Mouse (Mus musculus) adipose tissue, adult 10 weeks (tissue): ENCODE results near the gene Olfr1030. TPM values are rescaled to one million over a fixed set of nuclear protein-coding genes. Genes with fewer than 3 reads are reported as not detected.

Source experiments
- polyA plus RNA-seq: library from polyadenylated mRNA; stranded (reverse); fragments of 350-450 nt; fragmentation: Illumina TruSeq; extraction: RNeasy Lipid Tissue Mini Kit (QIAGEN cat#74804); gene quantifications from one replicate; pipeline ENCODE4 v1.2.3, GENCODE M21; 2014; ENCODE audit warnings: low read depth, low replicate concordance

Olfr1030 gene
- polyA plus RNA-seq: not detected

GRCm38 (mm10) chr2:85978976-85979375 is at the start of gene Olfr1030:
Olfr1030 (plus strand) TSS chr2:85979276.

GRCm38 (mm10) chr2:85950137-85950536 is 28.9 kb upstream of the Olfr1030 start, which contains the start of gene Olfr1028:
Olfr1028 (plus strand) TSS chr2:85950437.

GRCm38 (mm10) chr2:85973595-85973994 is 5.5 kb upstream of the Olfr1030 start, which contains the start of gene Olfr1029:
Olfr1029 (plus strand) TSS chr2:85973895.

GRCm38 (mm10) chr2:85990004-85990403 is 10.9 kb downstream of the Olfr1030 start, which contains the start of gene Olfr1031:
Olfr1031 (plus strand) TSS chr2:85990304.

GRCm38 (mm10) chr2:86005240-86005639 is 26.2 kb downstream of the Olfr1030 start, which contains the start of gene Olfr1032:
Olfr1032 (plus strand) TSS chr2:86005540.

GRCm38 (mm10) chr2:86020406-86020805 is 41.3 kb downstream of the Olfr1030 start, which contains the start of gene Olfr1033:
Olfr1033 (plus strand) TSS chr2:86020633.

Other genes starting within 250 kb of the Olfr1030 start
- not detected for gene Olfr1012, start 216.5 kb upstream of the Olfr1030 start, polyA plus RNA-seq
- gene Olfr1013, start 212.2 kb upstream of the Olfr1030 start, polyA plus RNA-seq: not detected
- gene Olfr1014, start 206.6 kb upstream of the Olfr1030 start, polyA plus RNA-seq: not detected
- not detected for gene Olfr1015, start 197.3 kb upstream of the Olfr1030 start, polyA plus RNA-seq
- not detected for gene Olfr1016, start 176.7 kb upstream of the Olfr1030 start, polyA plus RNA-seq
- gene Olfr1018, start 160.8 kb upstream of the Olfr1030 start, polyA plus RNA-seq: not detected
- gene Olfr1019, start 133.8 kb upstream of the Olfr1030 start, polyA plus RNA-seq: not detected
- not detected for gene Olfr1020, start 132.2 kb upstream of the Olfr1030 start, polyA plus RNA-seq
- gene Olfr1022, start 110.7 kb upstream of the Olfr1030 start, polyA plus RNA-seq: not detected
- gene Olfr1023, start 93.6 kb upstream of the Olfr1030 start, polyA plus RNA-seq: not detected
- gene Olfr1024, start 74.2 kb upstream of the Olfr1030 start, polyA plus RNA-seq: not detected
- not detected for gene Olfr1025-ps1, start 64.1 kb upstream of the Olfr1030 start, polyA plus RNA-seq
- not detected for gene Olfr1026, start 57.7 kb upstream of the Olfr1030 start, polyA plus RNA-seq
- gene Olfr1028, start 28.8 kb upstream of the Olfr1030 start, polyA plus RNA-seq: not detected
- not detected for gene Olfr1029, start 5.4 kb upstream of the Olfr1030 start, polyA plus RNA-seq
- not detected for gene Olfr1031, start 11.0 kb downstream of the Olfr1030 start, polyA plus RNA-seq
- not detected for gene Olfr1032, start 26.3 kb downstream of the Olfr1030 start, polyA plus RNA-seq
- gene Olfr1033, start 41.4 kb downstream of the Olfr1030 start, polyA plus RNA-seq: 8.5 TPM
- 0.53 TPM for gene Olfr1034, start 66.6 kb downstream of the Olfr1030 start, polyA plus RNA-seq
- gene Olfr1036, start 94.7 kb downstream of the Olfr1030 start, polyA plus RNA-seq: not detected
- not detected for gene Olfr1037, start 108.1 kb downstream of the Olfr1030 start, polyA plus RNA-seq
- gene Olfr1039, start 156.7 kb downstream of the Olfr1030 start, polyA plus RNA-seq: not detected
- not detected for gene Olfr1040, start 167.5 kb downstream of the Olfr1030 start, polyA plus RNA-seq
- not detected for gene Olfr1042, start 182.6 kb downstream of the Olfr1030 start, polyA plus RNA-seq
- not detected for gene Olfr1043, start 188.2 kb downstream of the Olfr1030 start, polyA plus RNA-seq
- not detected for gene Olfr1044, start 198.5 kb downstream of the Olfr1030 start, polyA plus RNA-seq
- not detected for gene Olfr52, start 206.4 kb downstream of the Olfr1030 start, polyA plus RNA-seq
- gene Olfr1045, start 223.7 kb downstream of the Olfr1030 start, polyA plus RNA-seq: not detected
- not detected for gene Olfr1046, start 240.0 kb downstream of the Olfr1030 start, polyA plus RNA-seq